Mouse (Mus musculus) limb, embryonic 15.5 days (tissue): Measurements from ENCODE around the gene Csf2rb2. TPM values are rescaled to one million over a fixed set of nuclear protein-coding genes. Genes with fewer than 3 reads are reported as not detected.

Experiments used
- ATAC-seq: fragments of 200-750 bp; cut with Nextera tagmentation; 2 replicates; pipeline ENCODE4 v1.8.0; 2017; ENCODE audit warnings: low read depth, moderate TSS enrichment; ENCODE audit not compliant: insufficient number of reproducible peaks, low FRiP score, low TSS enrichment
- H3K27ac ChIP-seq: fragments of 300-500 bp; sonication (generic); 2 replicates; pipeline ENCODE4 v1.5.1; 2015; ENCODE audit warnings: moderate library complexity, mild to moderate bottlenecking, inconsistent platforms
- H3K27me3 ChIP-seq: fragments of 300-500 bp; sonication (generic); 2 replicates; pipeline ENCODE4 v1.6.1; 2015; ENCODE audit warnings: inconsistent platforms
- H3K36me3 ChIP-seq: fragments of 300-500 bp; sonication (generic); 2 replicates; pipeline ENCODE4 v1.6.1; 2015; ENCODE audit warnings: inconsistent platforms
- H3K4me1 ChIP-seq: fragments of 300-500 bp; sonication (generic); 2 replicates; pipeline ENCODE4 v1.6.1; 2015; ENCODE audit warnings: inconsistent platforms
- H3K4me2 ChIP-seq: fragments of 300-500 bp; sonication (generic); 2 replicates; pipeline ENCODE4 v1.6.1; 2015; ENCODE audit warnings: mild to moderate bottlenecking, inconsistent platforms
- H3K4me3 ChIP-seq: fragments of 300-500 bp; sonication (generic); 2 replicates; pipeline ENCODE4 v1.5.1; 2015; ENCODE audit warnings: mild to moderate bottlenecking, inconsistent platforms
- H3K9ac ChIP-seq: fragments of 300-500 bp; sonication (generic); 2 replicates; pipeline ENCODE4 v1.6.1; 2015; ENCODE audit warnings: inconsistent platforms
- H3K9me3 ChIP-seq: fragments of 300-500 bp; sonication (generic); 2 replicates; pipeline ENCODE4 v1.6.1; 2016; ENCODE audit warnings: inconsistent platforms
- WGBS: fragments of 180-500 bp; shearing (Covaris S2); methylation state at CpG from one replicate; pipeline ENCODE4 v1.1.7; 2015; 5-methylcytosine and 5-hydroxymethylcytosine counted together
- microRNA-seq: library from miRNA; unstranded; fragments of <30 nt; microRNA quantifications from one replicate; pipeline ENCODE4, GENCODE M21; 2016
- polyA plus RNA-seq: library from polyadenylated mRNA; unstranded; fragments of >200 nt; fragmentation: Nextera tagmentation; extraction: Ambion mirVana; gene quantifications from 2 replicates; pipeline ENCODE4 v1.2.1, GENCODE M21; 2015

Csf2rb2 gene
- polyA plus RNA-seq, 1 experiment from 2014 or later, result 0.70 TPM

DNA sequence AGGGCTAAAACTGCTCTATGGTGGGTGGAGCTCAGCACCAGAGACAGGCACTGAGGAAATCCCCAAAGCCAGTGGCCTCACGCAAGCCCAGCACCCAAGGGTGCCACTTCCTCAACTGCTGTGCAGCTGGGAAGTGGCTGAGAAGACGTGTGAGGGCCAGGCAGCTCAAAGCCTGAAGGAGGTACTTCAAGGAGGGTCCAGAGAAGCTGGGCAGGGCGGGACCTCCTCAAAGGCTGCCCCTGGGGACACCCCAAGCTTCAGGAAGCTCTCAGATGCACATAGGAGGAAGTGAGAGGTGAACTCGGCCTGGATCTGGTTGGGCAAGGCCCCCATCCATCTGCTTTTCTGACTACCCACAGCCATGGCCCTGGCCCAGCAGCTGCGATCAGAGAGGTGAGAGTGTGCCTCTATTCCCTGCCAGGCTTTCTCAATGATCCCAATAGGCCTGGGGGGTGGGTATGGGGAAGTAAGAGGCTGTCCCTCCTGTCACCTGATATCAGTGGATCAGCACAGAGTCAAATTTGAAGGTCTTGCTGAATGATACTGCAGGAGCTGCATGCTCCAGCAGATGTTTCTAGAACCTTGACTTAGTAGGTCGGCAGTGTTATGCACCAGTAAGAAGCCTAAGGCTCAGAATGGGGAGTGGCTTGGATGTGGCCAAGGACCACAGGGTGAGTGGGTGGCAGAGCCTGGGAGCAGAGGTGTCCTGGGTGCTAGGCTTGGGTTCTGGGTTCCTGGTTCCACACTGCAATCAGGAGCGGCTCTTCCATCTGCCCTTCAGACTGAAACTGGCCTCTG lies 60.6 kb downstream of the Csf2rb2 start, which contains the start of gene Ncf4:
Gene Ncf4, plus strand, starts transcription at position 107 of the 798 bp plus-strand sequence.
- Histone ChIP-seq H3K36me3 (no peaks in the 10 kb centered on the region), H3K27me3 (no peaks in the 10 kb centered on the region), H3K4me1 (0 out of 2 replicates have a peak, but pooled peaks cover 6% of the 10 kb centered on the region), H3K4me2 (no peak within 1 kb of the TSS), H3K27ac (no peak within 1 kb of the TSS), H3K9ac (no peak within 1 kb of the TSS), H3K9me3 (no peaks in the 10 kb centered on the region), H3K4me3 (no peak within 1 kb of the TSS)
- ATAC-seq, result no peak
- WGBS, result 68% methylated on average over 7 of the region's 7 CpGs

DNA sequence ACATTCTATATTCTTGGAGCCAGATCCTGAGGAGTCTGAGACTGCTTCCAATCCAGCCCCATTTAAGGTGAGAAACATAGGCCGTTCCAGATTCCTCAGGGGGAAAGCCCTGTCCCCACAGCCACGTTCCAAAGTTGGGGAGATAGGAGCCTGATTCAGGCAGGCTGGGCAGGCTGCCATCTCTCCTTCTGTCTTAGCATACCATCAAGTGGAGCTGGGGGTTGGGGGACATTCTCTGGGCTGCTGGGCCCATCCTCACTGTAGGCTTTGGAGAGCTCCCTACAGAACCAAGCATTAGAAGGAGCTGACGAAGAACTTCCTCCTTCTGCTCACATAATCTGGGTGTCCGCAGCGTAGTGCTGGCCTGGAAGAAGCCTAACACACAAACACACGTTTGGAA lies 61.7 kb downstream of the Csf2rb2 start:
- ATAC-seq, result no peak
- H3K27me3 ChIP-seq, result no peaks in the 10 kb centered on the region
- no peak overlapping the region for H3K27ac ChIP-seq
- no peak overlapping the region for H3K9ac ChIP-seq
- 57% methylated on average over 6 of the region's 6 CpGs for WGBS
- no peak overlapping the region for H3K4me3 ChIP-seq
- H3K9me3 ChIP-seq, result no peaks in the 10 kb centered on the region
- H3K4me2 ChIP-seq, result no peak overlapping the region
- H3K4me1 ChIP-seq, result 0 out of 2 replicates have a peak, but pooled peaks cover 6% of the 10 kb centered on the region
- H3K36me3 ChIP-seq, result no peaks in the 10 kb centered on the region

DNA sequence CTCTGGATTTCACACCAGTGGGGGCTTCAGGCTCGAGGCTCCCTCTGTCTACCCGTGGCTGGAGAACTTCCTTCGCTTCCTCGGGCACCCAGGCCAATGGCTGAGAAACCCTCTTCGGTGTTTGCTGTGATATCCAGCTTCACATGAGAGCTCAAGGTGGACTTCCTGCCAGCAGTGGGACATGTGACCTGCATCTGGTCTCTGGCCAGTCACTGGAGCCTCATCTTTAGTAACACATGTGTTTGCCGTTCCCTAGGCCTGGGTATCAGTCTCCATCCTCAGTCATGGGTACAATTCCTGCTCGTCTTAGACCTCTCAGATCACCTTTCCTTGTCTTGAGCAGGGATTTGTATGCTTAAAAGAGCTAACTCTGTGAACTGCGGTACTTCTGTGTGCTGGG lies 62.5 kb downstream of the Csf2rb2 start:
- Histone ChIP-seq H3K4me2 (no peak overlapping the region), H3K4me1 (0 out of 2 replicates have a peak, but pooled peaks cover 6% of the 10 kb centered on the region), H3K27ac (no peak overlapping the region), H3K4me3 (no peak overlapping the region), H3K27me3 (no peaks in the 10 kb centered on the region), H3K36me3 (no peaks in the 10 kb centered on the region), H3K9me3 (no peaks in the 10 kb centered on the region), H3K9ac (no peak overlapping the region)
- WGBS, result 72% methylated on average over 8 of the region's 8 CpGs
- no peak for ATAC-seq

DNA sequence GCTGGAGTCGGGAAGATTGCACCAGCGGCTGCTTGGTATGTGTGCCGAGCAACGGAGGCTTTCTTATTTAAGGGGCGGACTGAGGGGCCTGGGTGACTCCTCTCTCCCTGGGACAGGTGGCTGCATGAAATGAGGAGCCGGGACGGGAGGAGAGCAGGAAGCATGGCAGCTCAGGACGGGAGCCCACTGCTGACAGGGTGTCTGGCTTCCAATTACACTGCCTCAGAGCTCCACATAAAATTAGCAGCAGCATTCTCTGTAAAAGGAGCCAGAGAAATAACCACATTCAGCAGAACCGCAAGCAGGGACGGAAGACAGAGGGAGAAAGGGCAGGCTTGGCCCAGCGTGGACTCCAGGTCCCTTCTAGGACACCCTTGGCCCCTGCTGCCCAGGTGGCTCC lies 64.2 kb downstream of the Csf2rb2 start:
- no peak for ATAC-seq
- no peaks in the 10 kb centered on the region for H3K36me3 ChIP-seq
- no peaks in the 10 kb centered on the region for H3K27me3 ChIP-seq
- H3K4me2 ChIP-seq, result no peak overlapping the region
- H3K4me1 ChIP-seq, result 0 out of 2 replicates have a peak, but pooled peaks cover 6% of the 10 kb centered on the region
- no peak overlapping the region for H3K27ac ChIP-seq
- H3K9me3 ChIP-seq, result no peaks in the 10 kb centered on the region
- no peak overlapping the region for H3K4me3 ChIP-seq
- no peak overlapping the region for H3K9ac ChIP-seq
- WGBS, result 21% methylated on average over 11 of the region's 11 CpGs

DNA sequence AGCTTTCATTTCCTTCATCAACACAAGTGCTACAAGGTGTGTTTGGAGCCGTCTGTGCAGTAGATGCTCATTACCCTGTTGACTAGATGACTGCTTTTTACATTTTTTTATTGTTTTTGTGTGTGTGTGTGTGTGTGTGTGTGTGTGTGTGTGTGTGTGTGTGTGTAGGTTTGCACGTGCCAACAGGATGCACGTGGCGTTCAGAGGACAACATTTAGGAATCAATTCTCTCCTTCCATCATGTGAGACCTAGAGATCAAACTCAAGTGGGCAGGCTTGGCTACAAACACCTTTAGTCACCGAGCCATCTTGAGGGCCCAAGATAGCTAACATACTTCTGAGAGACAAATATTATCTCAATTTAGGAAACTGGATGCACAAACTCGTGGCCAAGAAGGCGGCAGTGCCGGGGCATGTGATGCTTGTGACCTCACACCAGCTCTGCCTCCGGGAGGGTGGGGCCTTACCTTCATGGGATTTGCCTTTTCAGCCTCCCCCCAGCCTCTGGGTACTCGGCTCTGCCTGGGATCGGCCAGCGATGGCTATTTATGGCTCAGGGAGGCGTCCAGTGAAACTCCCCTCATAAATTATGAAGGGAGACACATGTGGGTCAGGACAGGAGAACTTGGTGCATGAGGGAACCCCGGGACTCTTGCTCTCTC lies 65.4 kb downstream of the Csf2rb2 start:
- Histone ChIP-seq H3K36me3 (no peaks in the 10 kb centered on the region), H3K27ac (no peak overlapping the region), H3K4me2 (no peak overlapping the region), H3K4me1 (0 out of 2 replicates have a peak, but pooled peaks cover 6% of the 10 kb centered on the region), H3K27me3 (no peaks in the 10 kb centered on the region), H3K4me3 (no peak overlapping the region), H3K9me3 (no peaks in the 10 kb centered on the region), H3K9ac (no peak overlapping the region)
- ATAC-seq, result no peak
- WGBS, result 58% methylated on average over 14 of the region's 14 CpGs

DNA sequence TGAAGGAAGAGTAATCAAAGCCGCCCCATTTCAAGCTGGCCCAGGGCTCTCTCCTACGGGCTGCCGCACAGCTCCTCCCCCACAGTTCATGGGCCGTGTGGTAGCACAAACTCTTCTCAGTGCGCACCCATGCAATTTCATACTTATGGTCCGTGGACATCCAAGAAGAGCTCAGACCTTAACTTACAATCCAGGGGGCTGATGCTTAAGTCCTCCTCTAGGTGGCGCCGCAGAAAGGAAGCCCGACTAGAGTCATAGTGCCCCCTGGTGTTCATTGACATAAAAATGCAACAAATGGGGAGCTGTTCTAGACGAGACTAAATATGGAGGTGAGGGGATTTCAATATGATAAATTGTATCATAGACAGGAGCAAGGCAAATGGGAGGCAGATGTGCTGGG lies 66.1 kb downstream of the Csf2rb2 start:
- WGBS, result 24% methylated on average over 10 of the region's 10 CpGs
- 0 out of 2 replicates have a peak, but pooled peaks cover 6% of the 10 kb centered on the region for H3K4me1 ChIP-seq
- H3K9me3 ChIP-seq, result no peaks in the 10 kb centered on the region
- no peak overlapping the region for H3K9ac ChIP-seq
- H3K36me3 ChIP-seq, result no peaks in the 10 kb centered on the region
- ATAC-seq, result no peak
- no peak overlapping the region for H3K4me3 ChIP-seq
- H3K4me2 ChIP-seq, result no peak overlapping the region
- no peaks in the 10 kb centered on the region for H3K27me3 ChIP-seq
- H3K27ac ChIP-seq, result no peak overlapping the region

DNA sequence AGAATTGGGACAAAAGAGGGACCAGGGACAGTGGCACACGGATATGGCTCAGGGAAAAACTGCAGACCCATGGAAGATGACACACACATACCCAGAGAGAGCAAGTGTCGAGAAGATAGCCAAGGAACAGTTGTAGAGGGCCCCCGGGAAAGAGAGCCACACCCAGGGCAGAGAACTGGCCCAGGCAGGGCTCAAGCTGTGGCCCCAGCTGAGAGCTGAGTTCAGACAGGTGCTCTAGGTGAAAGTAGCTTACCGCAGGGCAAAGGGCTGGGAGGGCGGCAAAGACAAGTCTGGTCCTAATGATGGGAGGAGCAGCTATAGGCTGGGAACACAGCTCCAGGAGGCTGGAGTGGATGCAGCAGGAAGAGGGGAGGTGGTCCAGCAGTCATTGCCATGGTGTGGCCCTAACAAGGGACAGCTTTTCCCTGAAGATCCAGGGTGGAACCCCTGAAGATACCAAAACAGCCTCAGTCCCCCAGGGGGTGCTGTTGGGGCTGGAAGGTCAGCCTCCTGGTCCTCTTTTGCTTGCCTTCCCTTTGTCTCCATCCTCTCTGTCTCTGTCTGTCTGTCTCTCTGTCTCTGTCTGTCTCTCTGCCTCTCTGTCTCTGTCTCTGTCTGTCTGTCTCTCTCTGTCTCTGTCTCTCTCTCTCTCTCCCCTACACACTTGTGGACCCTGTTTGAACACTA lies 70.6 kb downstream of the Csf2rb2 start:
- no peak overlapping the region for H3K4me2 ChIP-seq
- WGBS, result 76% methylated on average over 5 of the region's 5 CpGs
- ATAC-seq, result no peak

More for the DNA sequence above, 70.6 kb downstream of the Csf2rb2 start:
- Histone ChIP-seq H3K9ac (no peak overlapping the region), H3K27me3 (no peaks in the 10 kb centered on the region), H3K27ac (no peak overlapping the region), H3K4me3 (no peak overlapping the region), H3K36me3 (no peaks in the 10 kb centered on the region), H3K4me1 (no peaks in the 10 kb centered on the region), H3K9me3 (no peaks in the 10 kb centered on the region)

Small RNA genes lying within 50 kb of the gene (microRNA-seq; reads per million reads assigned to microRNA genes)
- not detected for gene Mir7676-1
- not detected for gene Mir7676-2

Other genes with a start within 250 kb of the Csf2rb2 start
- 0.04 TPM in 1 of 2 replicates, not detected in the other for gene Cacng2, start 185.7 kb downstream of the Csf2rb2 start, polyA plus RNA-seq
- 75.7 and 83.1 TPM in 2 replicates for gene Ift27, start 131.6 kb downstream of the Csf2rb2 start, polyA plus RNA-seq
- gene Pvalb, start 99.3 kb downstream of the Csf2rb2 start, polyA plus RNA-seq, result 0.15 and 0.48 TPM in 2 replicates
- 3.2 and 7.2 TPM in 2 replicates for gene Ncf4, start 60.9 kb downstream of the Csf2rb2 start, polyA plus RNA-seq
- gene Csf2rb, start 20.0 kb upstream of the Csf2rb2 start, polyA plus RNA-seq, result 5.6 and 6.0 TPM in 2 replicates
- gene Tex33, start 90.2 kb upstream of the Csf2rb2 start, polyA plus RNA-seq, result not detected in 2 replicates
- gene Tst, start 100.2 kb upstream of the Csf2rb2 start, polyA plus RNA-seq, result 15.4 and 17.1 TPM in 2 replicates
- 2.1 and 2.4 TPM in 2 replicates for gene Mpst, start 100.7 kb upstream of the Csf2rb2 start, polyA plus RNA-seq
- 45.3 and 45.7 TPM in 2 replicates for gene Kctd17, start 122.8 kb upstream of the Csf2rb2 start, polyA plus RNA-seq
- 0.24 and 0.83 TPM in 2 replicates for gene Tmprss6, start 162.9 kb upstream of the Csf2rb2 start, polyA plus RNA-seq
- gene Il2rb, start 189.6 kb upstream of the Csf2rb2 start, polyA plus RNA-seq, result 0.36 and 0.42 TPM in 2 replicates
- 52.3 and 60.8 TPM in 2 replicates for gene C1qtnf6, start 225.7 kb upstream of the Csf2rb2 start, polyA plus RNA-seq
- 0.04 TPM in 1 of 2 replicates, not detected in the other for gene Sstr3, start 239.0 kb upstream of the Csf2rb2 start, polyA plus RNA-seq